Mouse (Mus musculus) hindbrain, embryonic 15.5 days (tissue): ENCODE data around the gene Myo3b. TPM values are rescaled to one million over a fixed set of nuclear protein-coding genes. Genes with fewer than 3 reads are reported as not detected.

Source experiments
- ATAC-seq: fragments of 200-750 bp; cut with Nextera tagmentation; 2 replicates; pipeline ENCODE4 v1.8.0; 2017; ENCODE audit warnings: low read depth, moderate number of reproducible peaks, moderate TSS enrichment; ENCODE audit not compliant: low FRiP score
- H3K27ac ChIP-seq: fragments of 300-500 bp; sonication (generic); replicated peaks from 2 replicates; pipeline ENCODE4 v1.5.1; 2015; ENCODE audit warnings: mild to moderate bottlenecking, inconsistent platforms
- H3K27me3 ChIP-seq: fragments of 300-500 bp; sonication (generic); 2 replicates; pipeline ENCODE4 v1.6.1; 2015; ENCODE audit warnings: control low read depth, inconsistent platforms
- H3K36me3 ChIP-seq: fragments of 300-500 bp; sonication (generic); 2 replicates; pipeline ENCODE4 v1.6.1; 2015; ENCODE audit warnings: control low read depth, inconsistent platforms
- H3K4me1 ChIP-seq: fragments of 300-500 bp; sonication (generic); replicated peaks from 2 replicates; pipeline ENCODE4 v1.6.1; 2015; ENCODE audit warnings: control low read depth, inconsistent platforms
- H3K4me2 ChIP-seq: fragments of 300-500 bp; sonication (generic); 2 replicates; pipeline ENCODE4 v1.6.1; 2015; ENCODE audit warnings: moderate library complexity, mild to moderate bottlenecking, inconsistent platforms
- H3K4me3 ChIP-seq: fragments of 300-500 bp; sonication (generic); 2 replicates; pipeline ENCODE4 v1.5.1; 2015; ENCODE audit warnings: mild to moderate bottlenecking, inconsistent platforms
- H3K9ac ChIP-seq: fragments of 300-500 bp; sonication (generic); 2 replicates; pipeline ENCODE4 v1.6.1; 2015; ENCODE audit warnings: inconsistent platforms
- H3K9me3 ChIP-seq: fragments of 300-500 bp; sonication (generic); 2 replicates; pipeline ENCODE4 v1.6.1; 2016; ENCODE audit warnings: control low read depth, inconsistent platforms
- WGBS: fragments of 180-500 bp; shearing (Covaris S2); methylation state at CpG from one replicate; pipeline ENCODE4 v1.1.7; 2015; 5-methylcytosine and 5-hydroxymethylcytosine counted together
- polyA plus RNA-seq: library from polyadenylated mRNA; unstranded; fragments of >200 nt; fragmentation: Nextera tagmentation; extraction: Ambion mirVana; gene quantifications from 2 replicates; pipeline ENCODE4 v1.2.1, GENCODE M21; 2015

The Myo3b gene
- polyA plus RNA-seq, 1 experiment from 2014 or later = 0.26 TPM

GRCm38 (mm10) chr2:70176823-70177708 is 138.1 kb downstream of the Myo3b start:
- no peaks in the 10 kb centered on the region for H3K36me3 ChIP-seq
- H3K4me2 ChIP-seq = no peak overlapping the region
- 20% methylated on average over 6 of the region's 6 CpGs for WGBS
- H3K27ac ChIP-seq = peak overlapping the region; percentile 79
- H3K27me3 ChIP-seq = no peaks in the 10 kb centered on the region
- H3K4me1 ChIP-seq = peaks cover 18% of the 10 kb centered on the region
- no peak overlapping the region for H3K9ac ChIP-seq
- H3K9me3 ChIP-seq = no peaks in the 10 kb centered on the region
- no peak overlapping the region for H3K4me3 ChIP-seq
- peak; percentile 71; the same call in 1 of the 2 replicates for ATAC-seq

- Histone ChIP-seq H3K36me3 (no peaks in the 10 kb centered on the region), H3K4me1 (peaks cover 18% of the 10 kb centered on the region), H3K9me3 (no peaks in the 10 kb centered on the region), H3K9ac (no peak overlapping the region), H3K27me3 (no peaks in the 10 kb centered on the region), H3K27ac (peak overlapping the region; percentile 79), H3K4me3 (no peak overlapping the region), H3K4me2 (no peak overlapping the region)
- 23% methylated on average over 5 of the region's 5 CpGs for WGBS
- no peak; the same call in 1 of the 2 replicates for ATAC-seq
These were observed 138.7 kb downstream of the Myo3b start for GRCm38 (mm10) chr2:70177709-70178030.

- Histone ChIP-seq H3K36me3 (no peaks in the 10 kb centered on the region), H3K9ac (no peak overlapping the region), H3K4me2 (no peak overlapping the region), H3K4me3 (no peak overlapping the region), H3K27ac (peak overlapping the region; percentile 79), H3K9me3 (no peaks in the 10 kb centered on the region), H3K4me1 (peaks cover 18% of the 10 kb centered on the region), H3K27me3 (no peaks in the 10 kb centered on the region)
- no peak for ATAC-seq
These were observed 139.3 kb downstream of the Myo3b start for GRCm38 (mm10) chr2:70178241-70178640.

GRCm38 (mm10) chr2:70182150-70182670 is 143.3 kb downstream of the Myo3b start:
- no peaks in the 10 kb centered on the region for H3K27me3 ChIP-seq
- no peaks in the 10 kb centered on the region for H3K36me3 ChIP-seq
- no peak overlapping the region for H3K4me3 ChIP-seq
- 94% methylated on average over 8 of the region's 8 CpGs for WGBS
- H3K27ac ChIP-seq = no peak overlapping the region
- H3K9ac ChIP-seq = no peak overlapping the region
- no peaks in the 10 kb centered on the region for H3K9me3 ChIP-seq
- H3K4me1 ChIP-seq = peaks cover 11% of the 10 kb centered on the region
- ATAC-seq = no peak
- H3K4me2 ChIP-seq = no peak overlapping the region

GRCm38 (mm10) chr2:70187040-70187439 is 148.1 kb downstream of the Myo3b start:
- H3K4me1 ChIP-seq = no peaks in the 10 kb centered on the region
- no peaks in the 10 kb centered on the region for H3K27me3 ChIP-seq
- H3K9ac ChIP-seq = no peak overlapping the region
- 80% methylated on average over 6 of the region's 6 CpGs for WGBS
- no peak for ATAC-seq
- H3K36me3 ChIP-seq = no peaks in the 10 kb centered on the region
- H3K9me3 ChIP-seq = no peaks in the 10 kb centered on the region
- no peak overlapping the region for H3K4me3 ChIP-seq
- H3K27ac ChIP-seq = no peak overlapping the region
- H3K4me2 ChIP-seq = no peak overlapping the region

GRCm38 (mm10) chr2:70195418-70196248 is 156.7 kb downstream of the Myo3b start:
- no peak for ATAC-seq
- H3K27me3 ChIP-seq = no peaks in the 10 kb centered on the region
- no peak overlapping the region for H3K4me2 ChIP-seq
- H3K36me3 ChIP-seq = no peaks in the 10 kb centered on the region
- no peak overlapping the region for H3K4me3 ChIP-seq
- no peaks in the 10 kb centered on the region for H3K4me1 ChIP-seq
- WGBS = 45% methylated on average over 9 of the region's 9 CpGs
- no peaks in the 10 kb centered on the region for H3K9me3 ChIP-seq
- no peak overlapping the region for H3K27ac ChIP-seq
- no peak overlapping the region for H3K9ac ChIP-seq

GRCm38 (mm10) chr2:70201796-70202555 is 163.1 kb downstream of the Myo3b start:
- Histone ChIP-seq H3K27ac (peak overlapping the region; percentile 45), H3K36me3 (no peaks in the 10 kb centered on the region), H3K4me3 (no peak overlapping the region), H3K4me2 (no peak overlapping the region), H3K4me1 (peaks cover 18% of the 10 kb centered on the region), H3K27me3 (no peaks in the 10 kb centered on the region), H3K9me3 (no peaks in the 10 kb centered on the region), H3K9ac (no peak overlapping the region)
- 23% methylated on average over 11 of the region's 11 CpGs for WGBS
- no peak for ATAC-seq

- Histone ChIP-seq H3K9ac (no peak overlapping the region), H3K9me3 (no peaks in the 10 kb centered on the region), H3K4me3 (no peak overlapping the region), H3K27ac (peak overlapping the region; percentile 45), H3K4me2 (no peak overlapping the region), H3K4me1 (peaks cover 18% of the 10 kb centered on the region), H3K27me3 (no peaks in the 10 kb centered on the region), H3K36me3 (no peaks in the 10 kb centered on the region)
- ATAC-seq = peak; percentile 64; the same call in 1 of the 2 replicates
- WGBS = 17% methylated on average over 8 of the region's 8 CpGs
These were observed 163.7 kb downstream of the Myo3b start for GRCm38 (mm10) chr2:70202578-70203167.

GRCm38 (mm10) chr2:70208411-70208810 is 169.5 kb downstream of the Myo3b start:
- no peak overlapping the region for H3K4me2 ChIP-seq
- no peak overlapping the region for H3K9ac ChIP-seq
- no peak for ATAC-seq
- H3K4me3 ChIP-seq = no peak overlapping the region
- no peak overlapping the region for H3K27ac ChIP-seq
- H3K4me1 ChIP-seq = no peaks in the 10 kb centered on the region
- no peaks in the 10 kb centered on the region for H3K36me3 ChIP-seq
- WGBS = 90% methylated on average over 1 of the region's 1 CpGs
- no peaks in the 10 kb centered on the region for H3K9me3 ChIP-seq
- H3K27me3 ChIP-seq = no peaks in the 10 kb centered on the region

GRCm38 (mm10) chr2:70209790-70210189 is 170.9 kb downstream of the Myo3b start:
- ATAC-seq = no peak
- no peak overlapping the region for H3K27ac ChIP-seq

More at GRCm38 (mm10) chr2:70209790-70210189, 170.9 kb downstream of the Myo3b start:
- Histone ChIP-seq H3K36me3 (no peaks in the 10 kb centered on the region), H3K4me2 (no peak overlapping the region), H3K27me3 (no peaks in the 10 kb centered on the region), H3K9ac (no peak overlapping the region), H3K4me3 (no peak overlapping the region), H3K9me3 (no peaks in the 10 kb centered on the region), H3K4me1 (no peaks in the 10 kb centered on the region)
- WGBS = 82% methylated on average over 3 of the region's 3 CpGs
